Mouse (Mus musculus) lung, postnatal 0 days (tissue): ENCODE data around the gene Aurkb.

Source experiments
- CTCF ChIP-seq: IDR thresholded peaks from 2 replicates; pipeline ENCODE4 v1.5.1; 2016; ENCODE audit warnings: antibody characterized with exemption, mild to moderate bottlenecking
- EP300 ChIP-seq: IDR thresholded peaks from 2 replicates; pipeline ENCODE4 v1.6.1; 2016; ENCODE audit warnings: antibody characterized with exemption, mild to moderate bottlenecking, control low read depth

- TF ChIP-seq CTCF, result peak; percentile 86
- TF ChIP-seq EP300, result peak; percentile 37; the same call in 1 of the 2 replicates
These were observed 9.6 kb upstream of the Aurkb start for GRCm38 (mm10) chr11:69035849-69036248.
